Mouse (Mus musculus) forebrain, embryonic 11.5 days (tissue): Measurements from ENCODE around the gene Gpatch8. TPM values are rescaled to one million over a fixed set of nuclear protein-coding genes. Genes with fewer than 3 reads are reported as not detected.
A peak's percentile ranks its signal among the peaks of the same experiment; 100 is the strongest.

Experiments used
- ATAC-seq: fragments of 200-750 bp; cut with Nextera tagmentation; replicated peaks from 2 replicates; pipeline ENCODE4 v1.8.0; 2017; ENCODE audit warnings: moderate TSS enrichment; ENCODE audit not compliant: low FRiP score
- DNase-seq: peaks from one replicate; pipeline ENCODE4 v3.0.0-alpha.2; 2017; ENCODE audit warnings: low spot score
- H3K27ac ChIP-seq: fragments of 300-500 bp; sonication (generic); 2 replicates; pipeline ENCODE4 v1.5.1; 2014; ENCODE audit warnings: low read depth, low read length
- H3K27me3 ChIP-seq: fragments of 300-500 bp; sonication (generic); 2 replicates; pipeline ENCODE4 v1.6.1; 2014; ENCODE audit warnings: mild to moderate bottlenecking, low read length, mixed read lengths; ENCODE audit not compliant: control insufficient read depth, insufficient read depth
- H3K36me3 ChIP-seq: fragments of 300-500 bp; sonication (generic); 2 replicates; pipeline ENCODE4 v1.6.1; 2014; ENCODE audit warnings: mild to moderate bottlenecking, low read length, moderate library complexity, mixed read lengths; ENCODE audit not compliant: control insufficient read depth, insufficient read depth
- H3K4me1 ChIP-seq: fragments of 300-500 bp; sonication (generic); replicated peaks from 2 replicates; pipeline ENCODE4 v1.6.1; 2014; ENCODE audit warnings: low read length, mixed read lengths; ENCODE audit not compliant: control insufficient read depth, insufficient read depth
- H3K4me2 ChIP-seq: fragments of 300-500 bp; sonication (generic); 2 replicates; pipeline ENCODE4 v1.6.1; 2014; ENCODE audit warnings: low read depth, mild to moderate bottlenecking, low read length, moderate library complexity, mixed read lengths; ENCODE audit not compliant: severe bottlenecking
- H3K4me3 ChIP-seq: fragments of 300-500 bp; sonication (generic); 2 replicates; pipeline ENCODE4 v1.5.1; 2014; ENCODE audit warnings: low read depth, low read length
- H3K9ac ChIP-seq: fragments of 300-500 bp; sonication (generic); 2 replicates; pipeline ENCODE4 v1.6.1; 2014; ENCODE audit warnings: low read length
- H3K9me3 ChIP-seq: fragments of 300-500 bp; sonication (generic); 2 replicates; pipeline ENCODE4 v1.6.1; 2016; ENCODE audit warnings: low read length, mixed read lengths; ENCODE audit not compliant: control insufficient read depth
- WGBS: fragments of 180-500 bp; shearing (Covaris S2); extraction: QIAGEN DNeasy Blood & Tissue Kit; methylation state at CpG from one replicate; pipeline ENCODE4 v1.1.7; 2014; 5-methylcytosine and 5-hydroxymethylcytosine counted together
- polyA plus RNA-seq: library from polyadenylated mRNA; unstranded; fragments of >200 nt; fragmentation: Nextera tagmentation; extraction: Ambion mirVana; gene quantifications from 2 replicates; pipeline ENCODE4 v1.2.1, GENCODE M21; 2014

Gpatch8 gene
- polyA plus RNA-seq, 1 experiment from 2014 or later: 54.5 TPM

- DNase-seq: no peak
- H3K9me3 ChIP-seq: no peaks in the 10 kb centered on the region
- no peak for ATAC-seq
- H3K27me3 ChIP-seq: peaks cover 9% of the 10 kb centered on the region
- no peak overlapping the region for H3K27ac ChIP-seq
- WGBS: 94% methylated on average over 8 of the region's 8 CpGs
- H3K36me3 ChIP-seq: peaks cover 4% of the 10 kb centered on the region
- H3K4me2 ChIP-seq: no peak overlapping the region
- no peak overlapping the region for H3K4me3 ChIP-seq
- peaks cover 24% of the 10 kb centered on the region for H3K4me1 ChIP-seq
- H3K9ac ChIP-seq: no peak overlapping the region
Measured at GRCm38 (mm10) chr11:102440255-102440654, 115.9 kb downstream of the Gpatch8 start.

GRCm38 (mm10) chr11:102439093-102440082, 116.8 kb downstream of the Gpatch8 start:
- ATAC-seq: no peak
- Histone ChIP-seq H3K4me1 (peaks cover 18% of the 10 kb centered on the region), H3K4me2 (no peak overlapping the region; the same call in 1 of the 2 replicates), H3K36me3 (peaks cover 4% of the 10 kb centered on the region), H3K9ac (no peak overlapping the region), H3K9me3 (no peaks in the 10 kb centered on the region), H3K4me3 (no peak overlapping the region), H3K27me3 (peaks cover 9% of the 10 kb centered on the region), H3K27ac (no peak overlapping the region)
- DNase-seq: no peak
- WGBS: 80% methylated on average over 14 of the region's 14 CpGs

- H3K4me1 ChIP-seq: peaks cover 18% of the 10 kb centered on the region
- H3K27ac ChIP-seq: no peak overlapping the region
- peak overlapping the region; percentile 30 for H3K4me3 ChIP-seq
- peaks cover 9% of the 10 kb centered on the region for H3K27me3 ChIP-seq
- 8% methylated on average over 76 of the region's 77 CpGs for WGBS
- DNase-seq (peak; percentile 97), ATAC-seq (peak; percentile 52)
- peaks cover 3% of the 10 kb centered on the region for H3K36me3 ChIP-seq
- H3K9ac ChIP-seq: peak overlapping the region; percentile 49
- peak overlapping the region; percentile 63 for H3K4me2 ChIP-seq
- H3K9me3 ChIP-seq: no peaks in the 10 kb centered on the region
Measured at GRCm38 (mm10) chr11:102438212-102439092, 117.7 kb downstream of the Gpatch8 start.

GRCm38 (mm10) chr11:102437120-102438061, 118.8 kb downstream of the Gpatch8 start:
- peak overlapping the region; percentile 63 for H3K4me2 ChIP-seq
- H3K36me3 ChIP-seq: no peaks in the 10 kb centered on the region; the same call in none of the 2 replicates
- peak overlapping the region; percentile 49 for H3K9ac ChIP-seq
- H3K27ac ChIP-seq: no peak overlapping the region; the same call in 1 of the 2 replicates
- H3K4me3 ChIP-seq: peak overlapping the region; percentile 30
- peak; percentile 85 for DNase-seq
- H3K9me3 ChIP-seq: no peaks in the 10 kb centered on the region
- peaks cover 9% of the 10 kb centered on the region for H3K27me3 ChIP-seq
- WGBS: 5% methylated on average over 85 of the region's 87 CpGs
- ATAC-seq: peak; percentile 30; the same call in 1 of the 2 replicates
- H3K4me1 ChIP-seq: peaks cover 18% of the 10 kb centered on the region

- no peak overlapping the region for H3K4me3 ChIP-seq
- no peaks in the 10 kb centered on the region for H3K9me3 ChIP-seq
- no peak overlapping the region for H3K9ac ChIP-seq
- H3K27me3 ChIP-seq: peaks cover 9% of the 10 kb centered on the region
- peaks cover 18% of the 10 kb centered on the region for H3K4me1 ChIP-seq
- WGBS: 82% methylated on average over 10 of the region's 10 CpGs
- no peak overlapping the region for H3K4me2 ChIP-seq
- no peak overlapping the region for H3K27ac ChIP-seq
- ATAC-seq (no peak), DNase-seq (no peak)
- H3K36me3 ChIP-seq: no peaks in the 10 kb centered on the region; the same call in none of the 2 replicates
Measured at GRCm38 (mm10) chr11:102436471-102436790, 119.8 kb downstream of the Gpatch8 start.

- Histone ChIP-seq H3K9ac (no peak overlapping the region), H3K9me3 (no peaks in the 10 kb centered on the region), H3K27me3 (peaks cover 9% of the 10 kb centered on the region), H3K4me2 (no peak overlapping the region), H3K27ac (no peak overlapping the region), H3K36me3 (no peaks in the 10 kb centered on the region; the same call in none of the 2 replicates), H3K4me1 (peaks cover 18% of the 10 kb centered on the region), H3K4me3 (no peak overlapping the region)
- 92% methylated on average over 18 of the region's 18 CpGs for WGBS
- ATAC-seq (no peak), DNase-seq (no peak)
Measured at GRCm38 (mm10) chr11:102435754-102436470, 120.3 kb downstream of the Gpatch8 start.

- 93% methylated on average over 11 of the region's 11 CpGs for WGBS
- H3K4me3 ChIP-seq: no peak overlapping the region
- peaks cover 9% of the 10 kb centered on the region for H3K27me3 ChIP-seq
- no peak overlapping the region for H3K27ac ChIP-seq
- H3K4me1 ChIP-seq: peaks cover 18% of the 10 kb centered on the region
- no peak overlapping the region for H3K9ac ChIP-seq
- no peaks in the 10 kb centered on the region; the same call in none of the 2 replicates for H3K36me3 ChIP-seq
- ATAC-seq (no peak), DNase-seq (no peak)
- H3K4me2 ChIP-seq: no peak overlapping the region
- no peaks in the 10 kb centered on the region for H3K9me3 ChIP-seq
Measured at GRCm38 (mm10) chr11:102434816-102435705, 121.1 kb downstream of the Gpatch8 start.
